Mouse (Mus musculus) thymus, adult 2 months (tissue): ENCODE measurements around the gene Tmed9.

ENCODE experiments used
- CTCF ChIP-seq: fragments of 200-500 bp; IDR thresholded peaks from 2 replicates; pipeline ENCODE4 v1.5.1; 2012; ENCODE audit warnings: mild to moderate bottlenecking, control low read depth, low read length, moderate library complexity, borderline replicate concordance; ENCODE audit not compliant: control insufficient read depth, poor library complexity, insufficient read depth; ENCODE audit errors: extremely low read depth
- POLR2A ChIP-seq: fragments of 200-500 bp; IDR thresholded peaks from 2 replicates; pipeline ENCODE4 v1.6.1; 2012; ENCODE audit warnings: mild to moderate bottlenecking, low read length, control low read depth, moderate library complexity; ENCODE audit not compliant: control insufficient read depth, poor library complexity, insufficient read depth; ENCODE audit errors: extremely low read depth

GRCm38 (mm10) chr13:55547916-55548315 lies 25.6 kb upstream of the Tmed9 start:
- TF ChIP-seq CTCF (no peak), POLR2A (no peak)
